Mouse (Mus musculus) c-Kit-negative CD71-positive TER-119-positive erythroid progenitor cells, embryonic 14.5 days (primary cell): Measurements from ENCODE around the gene 1810010H24Rik.
"Not testable (repeated sequence)": the region's sequence is repeated elsewhere in the genome, so short reads cannot be mapped to it uniquely, and the experiment has no call there.

Experiments used
- DNase-seq: peaks from one replicate; pipeline ENCODE4 v3.0.0-alpha.2; 2013; ENCODE audit warnings: low read depth, low spot score

1810010H24Rik gene

GRCm38 (mm10) chr11:107012324-107013017 is 13.0 kb upstream of the 1810010H24Rik start:
- DNase-seq, result peak; percentile 97

- DNase-seq, result no peak
Observed at GRCm38 (mm10) chr11:107014020-107014585, 11.4 kb upstream of the 1810010H24Rik start.

GRCm38 (mm10) chr11:107014597-107015309 is 10.7 kb upstream of the 1810010H24Rik start:
- DNase-seq, result no peak

- not testable (repeated sequence) for DNase-seq
Observed at GRCm38 (mm10) chr11:107015535-107016187, 9.8 kb upstream of the 1810010H24Rik start.

GRCm38 (mm10) chr11:107016893-107017292 is 8.6 kb upstream of the 1810010H24Rik start:
- DNase-seq, result no peak

- DNase-seq, result no peak
Observed at GRCm38 (mm10) chr11:107017339-107017886, 8.1 kb upstream of the 1810010H24Rik start.

- DNase-seq, result no peak
Observed at GRCm38 (mm10) chr11:107018606-107019005, 6.9 kb upstream of the 1810010H24Rik start.

GRCm38 (mm10) chr11:107019318-107019717 is 6.2 kb upstream of the 1810010H24Rik start:
- no peak for DNase-seq

- not testable (repeated sequence) for DNase-seq
Observed at GRCm38 (mm10) chr11:107019722-107020121, 5.8 kb upstream of the 1810010H24Rik start.

- DNase-seq, result no peak
Observed at GRCm38 (mm10) chr11:107022050-107022683, 3.3 kb upstream of the 1810010H24Rik start.

GRCm38 (mm10) chr11:107024406-107024805 is 1.1 kb upstream of the 1810010H24Rik start:
- DNase-seq, result no peak

GRCm38 (mm10) chr11:107026554-107027430 is 1.3 kb downstream of the 1810010H24Rik start:
- no peak for DNase-seq

GRCm38 (mm10) chr11:107027431-107028274 is 2.2 kb downstream of the 1810010H24Rik start:
- DNase-seq, result peak; percentile 32

- no peak for DNase-seq
Observed at GRCm38 (mm10) chr11:107028275-107028618, 2.8 kb downstream of the 1810010H24Rik start.

GRCm38 (mm10) chr11:107028754-107029153 is 3.3 kb downstream of the 1810010H24Rik start:
- DNase-seq, result no peak

GRCm38 (mm10) chr11:107029536-107029935 is 4.1 kb downstream of the 1810010H24Rik start:
- DNase-seq, result no peak

- no peak for DNase-seq
Observed at GRCm38 (mm10) chr11:107031635-107032034, 6.2 kb downstream of the 1810010H24Rik start.

- no peak for DNase-seq
Observed at GRCm38 (mm10) chr11:107034085-107034810, 8.8 kb downstream of the 1810010H24Rik start.

GRCm38 (mm10) chr11:107039417-107039816 is 13.9 kb downstream of the 1810010H24Rik start:
- DNase-seq, result no peak
